Mouse (Mus musculus) brain, adult 2 months (tissue): ENCODE data around the gene Clmn.

Experiments
- DNase-seq: peaks from one replicate; pipeline ENCODE4 v3.0.0; 2011; ENCODE audit warnings: low read depth, low spot score

The Clmn gene

DNA sequence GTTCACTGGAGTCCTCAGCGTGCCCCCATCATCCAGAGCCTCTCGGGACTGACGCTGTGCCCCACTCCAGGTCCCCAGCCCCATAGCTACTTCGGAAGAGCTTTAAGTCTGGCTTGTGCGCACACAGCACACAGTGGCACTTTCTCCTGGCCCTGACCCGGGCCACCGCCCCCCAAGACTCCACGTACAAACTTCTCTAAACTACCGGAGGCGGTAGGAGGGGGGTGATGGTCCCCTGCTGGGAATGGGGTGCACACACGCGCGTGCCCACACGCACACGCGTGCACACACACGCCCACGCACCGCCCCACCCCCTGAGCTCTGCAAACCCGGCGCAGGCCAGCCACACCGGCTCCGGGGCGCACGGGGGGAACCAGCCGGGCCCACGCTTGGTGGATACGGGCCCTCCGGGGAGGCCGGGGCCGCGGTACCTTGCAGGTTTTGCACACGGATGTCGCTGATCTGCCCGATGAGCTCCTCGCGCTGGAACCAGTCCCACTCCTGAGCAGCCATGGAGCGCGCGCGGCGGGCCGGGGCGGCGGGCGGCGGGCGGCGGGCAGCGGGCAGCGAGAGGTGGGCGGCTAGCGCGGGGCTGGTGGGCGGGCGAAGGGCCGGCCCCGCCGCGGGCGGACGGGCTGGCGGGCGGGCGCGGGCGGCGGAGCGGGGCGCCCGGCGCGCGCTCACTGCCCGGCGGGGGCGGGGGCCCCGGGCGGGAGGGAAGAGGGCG lies at the start of gene Clmn:
Gene Clmn, minus strand, starts transcription at position 638 of the 727 bp plus-strand sequence.
- peak; percentile 52 for DNase-seq

- no peak for DNase-seq
Observed at GRCm38 (mm10) chr12:104912990-104913389, 48.1 kb upstream of the Clmn start.

DNA sequence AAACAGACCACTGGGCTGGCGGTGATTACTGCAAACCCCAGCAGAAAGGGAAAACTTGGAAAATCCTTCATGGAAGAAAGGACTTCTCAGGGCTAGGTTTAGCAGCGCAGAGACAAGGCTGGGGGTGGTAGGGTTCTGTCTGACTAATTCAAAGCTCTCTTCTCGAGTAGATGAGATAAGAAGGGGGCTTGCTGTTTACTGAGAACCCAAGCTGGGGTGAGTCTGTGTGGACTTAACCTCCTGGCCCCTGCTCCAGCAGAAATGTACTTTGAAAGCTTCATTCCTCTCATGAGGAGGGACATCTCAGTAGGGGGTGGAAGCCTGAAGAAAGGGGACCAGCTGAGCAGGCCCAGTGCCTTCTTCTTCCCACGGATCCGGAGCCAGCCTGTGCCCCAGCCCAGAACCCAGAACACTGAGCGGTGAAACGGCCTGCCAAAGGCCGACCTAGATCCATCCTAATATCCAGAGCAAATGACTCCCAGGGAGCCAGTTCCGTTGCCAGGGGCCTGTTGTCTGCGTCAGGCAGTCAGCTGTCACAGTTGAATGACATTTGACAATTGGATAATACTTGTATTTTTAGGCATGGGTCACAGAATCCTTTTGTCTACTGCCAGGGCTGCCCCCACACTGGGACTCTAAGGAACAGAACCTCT lies 47.5 kb upstream of the Clmn start:
- DNase-seq = peak; percentile 54

DNA sequence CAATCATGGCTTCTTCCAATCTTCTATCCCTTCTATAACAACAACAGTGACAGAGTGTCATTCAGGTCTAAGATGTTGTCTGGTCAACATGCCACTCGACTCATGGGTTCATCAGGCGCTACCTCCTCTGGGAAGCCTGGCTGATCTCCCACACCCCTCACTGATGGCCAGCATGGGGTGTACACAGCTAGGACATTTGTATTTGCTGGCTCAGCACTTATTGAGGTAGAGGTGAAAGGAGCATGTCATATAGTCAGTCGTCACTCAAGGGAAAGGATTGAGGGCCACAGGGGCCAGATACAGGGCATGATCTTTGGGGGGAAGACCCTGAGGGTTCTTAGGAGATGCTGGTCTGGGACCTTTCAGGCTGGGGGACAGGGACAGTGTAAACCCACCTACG lies 44.9 kb upstream of the Clmn start:
- DNase-seq = no peak

DNA sequence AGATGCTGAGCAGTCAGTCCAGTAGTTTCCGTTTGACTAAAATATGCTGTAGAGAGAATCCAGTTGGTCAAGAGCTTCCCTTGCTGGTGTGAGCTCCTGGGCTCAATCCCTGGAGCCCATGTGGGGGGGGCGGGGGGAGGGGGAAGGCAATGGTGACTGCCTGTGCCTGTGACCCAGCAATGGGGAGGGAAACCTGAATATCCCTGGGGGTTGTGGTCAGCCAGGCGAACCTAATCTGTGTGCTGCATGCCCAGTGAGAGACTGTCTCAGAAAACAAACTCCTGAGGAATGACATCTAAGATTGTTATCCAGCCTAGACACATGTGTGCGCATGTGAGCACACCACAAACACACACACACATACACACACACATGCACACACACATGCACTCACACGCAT lies 44.1 kb upstream of the Clmn start:
- DNase-seq = no peak

- no peak for DNase-seq
Observed at GRCm38 (mm10) chr12:104908024-104908781, 43.3 kb upstream of the Clmn start.

DNA sequence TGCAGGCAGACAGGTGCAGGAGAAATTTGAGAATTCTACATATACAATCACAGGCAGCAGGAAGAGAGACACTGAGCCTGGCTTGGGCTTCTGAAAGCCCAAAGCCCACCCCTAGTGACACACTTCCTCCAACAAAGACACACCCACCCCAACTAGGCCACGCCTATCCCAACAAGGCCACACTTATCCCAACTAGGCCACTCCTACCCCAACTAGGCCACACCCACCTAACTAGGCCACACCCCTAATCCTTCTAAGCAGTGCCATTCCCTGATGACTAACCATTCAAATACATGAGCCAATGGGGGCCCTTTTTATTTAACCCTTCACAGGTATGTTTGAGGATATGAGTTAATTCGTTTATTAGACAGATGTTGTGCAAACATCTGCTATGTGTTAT lies 42.3 kb upstream of the Clmn start:
- no peak for DNase-seq

DNA sequence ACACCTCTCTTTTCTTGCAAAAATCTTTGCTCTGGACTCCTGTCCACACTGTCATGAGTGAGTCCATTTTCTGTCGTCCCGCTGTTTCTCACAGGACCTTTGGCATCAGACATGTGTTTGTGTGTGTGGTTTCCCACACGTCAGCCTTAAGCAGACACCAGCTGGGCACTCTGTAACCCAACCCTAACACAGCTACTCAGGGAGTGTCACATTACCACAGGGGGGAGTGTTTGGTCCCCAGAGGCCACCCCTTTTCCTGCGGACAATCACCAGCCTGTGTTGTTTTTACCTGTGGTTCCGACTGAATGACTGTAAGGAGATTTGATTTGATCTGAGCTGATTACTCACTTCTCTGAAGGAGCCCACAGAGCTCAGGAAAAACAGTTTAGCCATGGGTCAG lies 39.3 kb upstream of the Clmn start:
- DNase-seq = no peak

- peak; percentile 49 for DNase-seq
Observed at GRCm38 (mm10) chr12:104902392-104903053, 37.6 kb upstream of the Clmn start.

- peak; percentile 31 for DNase-seq
Observed at GRCm38 (mm10) chr12:104901320-104901719, 36.4 kb upstream of the Clmn start.

- peak; percentile 65 for DNase-seq
Observed at GRCm38 (mm10) chr12:104899835-104900234, 35.0 kb upstream of the Clmn start.

GRCm38 (mm10) chr12:104899161-104899560 lies 34.3 kb upstream of the Clmn start:
- peak; percentile 18 for DNase-seq

DNA sequence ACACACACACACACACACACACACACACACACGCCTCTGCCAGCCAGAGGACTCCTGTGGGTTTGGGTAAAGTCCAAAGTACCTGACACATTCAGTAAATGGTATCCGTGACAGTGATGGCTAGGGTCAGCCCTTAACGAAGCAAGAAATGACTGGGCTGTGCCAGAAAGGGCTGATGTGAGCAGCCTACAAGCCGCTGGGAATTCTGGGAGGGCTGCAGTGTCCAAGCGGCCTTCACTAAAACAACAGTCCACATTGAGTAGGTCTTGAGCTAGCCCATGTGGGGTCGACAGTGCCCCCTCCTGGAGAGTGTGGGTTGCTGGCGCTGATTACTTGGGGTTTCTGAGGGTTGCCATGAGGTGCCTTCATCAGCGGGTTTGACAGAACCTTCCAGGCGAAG lies 33.8 kb upstream of the Clmn start:
- DNase-seq = peak; percentile 37

DNA sequence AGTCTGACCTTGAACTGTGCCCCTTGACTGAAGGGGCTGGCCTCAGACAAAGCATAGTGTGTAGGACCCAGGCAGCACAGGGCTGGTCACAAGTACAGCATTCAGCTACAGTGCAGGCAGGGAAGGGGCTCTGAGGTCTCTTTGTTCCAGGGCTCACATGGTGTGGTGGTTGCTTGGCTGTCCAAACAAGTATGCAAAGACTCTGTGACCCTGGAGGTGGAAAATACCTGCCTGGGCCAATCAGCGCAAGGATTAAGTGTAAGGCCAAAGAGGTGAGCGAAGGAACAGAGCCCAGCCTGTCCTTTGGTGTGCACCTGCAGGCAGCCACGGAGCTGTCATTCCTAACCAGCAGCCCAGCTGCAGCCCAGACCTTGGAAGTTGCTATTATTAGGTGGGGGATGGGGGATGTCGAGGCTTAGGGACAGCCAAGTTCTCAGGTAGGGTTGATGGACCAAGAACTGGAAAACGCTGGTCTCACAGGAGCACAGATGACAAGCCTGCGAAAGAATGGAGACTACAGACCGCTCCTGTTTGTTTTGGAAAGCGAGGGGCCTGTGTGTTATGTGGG lies 32.3 kb upstream of the Clmn start:
- DNase-seq = peak; percentile 69

DNA sequence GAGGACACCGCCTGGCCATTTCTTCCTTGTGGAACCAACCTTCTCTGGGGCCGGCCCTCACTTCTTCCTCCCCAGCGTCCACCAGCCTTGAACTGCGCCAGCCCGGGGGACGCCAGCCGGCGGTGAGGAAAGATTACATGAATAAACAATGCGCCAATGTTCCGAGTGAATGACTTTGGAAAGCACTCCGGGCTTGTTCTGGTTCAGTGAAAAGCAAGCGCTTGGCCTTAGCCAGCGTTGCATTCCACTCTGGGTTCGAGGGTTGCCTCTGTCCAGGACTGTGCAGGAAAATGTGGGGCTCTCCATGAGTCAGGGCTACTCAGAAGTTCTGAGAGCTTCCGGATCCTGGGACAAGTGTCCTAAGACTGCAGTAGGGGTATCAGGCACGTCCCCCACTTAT lies 31.8 kb upstream of the Clmn start:
- DNase-seq = peak; percentile 65

DNA sequence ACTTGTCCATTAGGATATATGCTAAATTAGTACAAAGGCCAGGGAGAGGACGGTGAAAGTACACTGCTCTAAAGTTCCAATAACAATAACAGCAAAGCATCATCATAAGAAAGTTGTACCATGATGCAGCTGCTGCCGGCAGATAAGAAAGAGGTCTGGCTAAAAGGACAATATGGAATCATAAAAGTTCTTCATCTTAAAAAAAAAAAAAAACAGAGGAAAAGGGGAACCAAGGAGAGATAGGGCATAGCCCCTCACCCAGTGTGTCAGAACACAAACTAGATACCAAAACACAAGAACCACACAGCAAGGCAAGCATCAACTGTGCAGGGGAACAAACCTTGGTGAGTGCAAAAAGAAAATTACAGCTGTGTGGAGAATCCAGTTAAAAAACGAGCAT lies 27.4 kb upstream of the Clmn start:
- no peak for DNase-seq

- DNase-seq = no peak
Observed at GRCm38 (mm10) chr12:104890066-104890465, 25.2 kb upstream of the Clmn start.

DNA sequence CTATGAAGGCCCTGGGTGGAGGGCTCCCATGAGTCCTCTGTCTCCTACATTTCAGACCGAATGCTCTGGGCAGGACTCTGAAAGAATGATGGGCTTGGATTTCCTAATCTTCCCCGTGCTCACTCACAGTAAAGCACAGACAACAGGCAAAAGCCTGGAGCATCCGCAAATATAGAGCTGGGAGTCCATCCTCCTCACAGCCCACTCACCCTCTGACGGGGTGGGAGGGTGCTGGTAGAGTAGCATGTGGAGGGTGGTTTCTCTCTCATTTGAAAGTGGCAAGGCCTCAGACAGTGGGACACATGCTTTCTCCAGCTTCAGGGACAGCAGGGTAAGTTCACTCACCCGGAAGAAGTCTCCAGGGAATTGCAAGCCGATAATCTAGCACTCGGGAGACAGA lies 21.2 kb upstream of the Clmn start:
- peak; percentile 50 for DNase-seq

GRCm38 (mm10) chr12:104882533-104882932 lies 17.7 kb upstream of the Clmn start:
- no peak for DNase-seq

DNA sequence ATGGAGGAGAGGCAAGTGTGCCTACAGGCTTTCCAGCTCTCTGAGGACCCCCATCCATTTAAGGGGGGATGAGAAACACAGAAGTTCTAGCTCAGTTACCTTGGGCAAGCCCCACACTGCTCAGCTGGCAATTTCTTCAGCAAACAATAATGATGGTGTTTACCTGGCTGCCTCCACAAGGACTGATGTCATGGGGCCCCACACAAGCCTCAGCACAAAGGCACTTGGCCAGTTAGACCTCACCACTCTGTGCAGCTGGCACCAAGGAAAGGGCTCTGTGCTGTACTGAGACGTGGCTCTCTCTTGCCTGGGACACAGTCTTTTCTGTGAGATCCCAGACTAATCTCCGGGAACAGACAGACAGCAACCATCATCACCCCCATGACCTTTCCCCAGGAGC lies 17.2 kb upstream of the Clmn start:
- no peak for DNase-seq

GRCm38 (mm10) chr12:104881518-104882060 lies 16.7 kb upstream of the Clmn start:
- no peak for DNase-seq
